Mouse (Mus musculus) lung, postnatal 0 days (tissue): ENCODE results near the gene Atp12a.

Source experiments
- CTCF ChIP-seq: IDR thresholded peaks from 2 replicates; pipeline ENCODE4 v1.5.1; 2016; ENCODE audit warnings: antibody characterized with exemption, mild to moderate bottlenecking
- EP300 ChIP-seq: IDR thresholded peaks from 2 replicates; pipeline ENCODE4 v1.6.1; 2016; ENCODE audit warnings: antibody characterized with exemption, mild to moderate bottlenecking, control low read depth

GRCm38 (mm10) chr14:56365292-56365691 lies 424 bp downstream of the Atp12a start:
- TF ChIP-seq CTCF (no peak), EP300 (no peak)
